Mouse (Mus musculus) lung, adult 18-20 months (tissue): ENCODE results near the gene Elovl4.

Source experiments
- DNase-seq, 2 experiments: peaks; one replicate each; pipeline ENCODE4 v3.0.0; 2022; ENCODE audit warnings: mixed read lengths in 2 of 2

The Elovl4 gene

DNA sequence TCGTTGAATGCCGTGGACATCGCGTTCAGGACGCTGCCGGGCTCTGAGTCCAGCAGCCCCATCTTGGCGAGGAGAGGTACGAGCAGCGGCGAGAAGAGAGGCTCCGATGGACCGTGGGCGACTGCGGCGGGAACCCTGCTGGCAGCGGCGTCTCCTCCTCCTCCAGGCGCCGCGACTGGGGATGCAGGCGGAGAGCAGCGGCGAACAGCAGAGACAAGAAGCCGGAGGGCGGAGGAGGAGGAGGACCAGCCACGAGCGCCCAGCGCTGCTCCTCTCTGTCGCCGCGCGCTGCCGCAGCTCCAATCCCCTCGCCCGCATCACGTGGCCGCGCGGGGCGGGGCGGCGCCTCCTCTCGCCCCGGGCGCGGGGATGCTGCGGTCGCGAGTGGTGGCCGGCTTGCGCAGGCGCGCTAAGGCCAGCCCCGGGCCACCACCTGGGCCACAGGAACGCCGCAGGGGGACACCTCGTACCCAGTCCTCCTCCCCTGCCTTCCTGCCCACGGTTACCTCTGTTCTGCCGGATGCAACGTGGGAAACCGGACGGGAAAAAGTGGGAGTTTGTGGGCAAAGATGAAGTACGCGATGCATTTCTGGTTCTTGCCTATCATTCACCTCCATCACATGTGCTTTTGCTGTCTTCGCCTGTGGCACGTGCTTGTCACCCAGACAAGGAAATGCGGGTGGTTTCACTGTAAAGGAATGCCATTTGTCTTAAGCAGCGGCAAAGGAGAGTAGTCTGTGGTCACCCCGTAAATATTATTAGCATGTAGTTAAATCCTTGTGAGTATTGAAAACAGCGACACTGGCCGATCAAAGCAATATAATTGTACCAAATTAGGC lies at the start of gene Elovl4:
Gene Elovl4 (minus strand): TSS at position 301 of the 839 bp plus-strand sequence.
- DNase-seq = peak; percentile 19 to 27

DNA sequence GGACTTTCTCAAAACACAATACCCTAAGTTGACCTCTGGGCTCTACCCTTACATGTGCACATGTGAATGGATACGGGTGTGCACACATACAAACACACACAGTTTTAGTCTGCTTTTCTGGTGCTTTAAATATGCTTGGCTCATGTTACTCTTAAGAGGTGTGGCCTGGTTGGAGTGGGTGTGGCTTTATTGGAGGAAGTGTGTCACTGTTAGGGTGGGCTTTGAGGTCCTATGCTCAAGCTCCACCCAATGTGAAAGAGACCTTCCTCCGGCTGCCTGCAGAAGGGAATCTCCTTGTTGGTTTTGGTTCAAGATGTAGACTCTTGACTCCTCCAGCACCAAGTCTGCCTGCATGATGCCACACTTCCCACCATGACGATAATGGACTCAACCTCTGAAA lies 46.4 kb upstream of the Elovl4 start:
- DNase-seq = no peak

DNA sequence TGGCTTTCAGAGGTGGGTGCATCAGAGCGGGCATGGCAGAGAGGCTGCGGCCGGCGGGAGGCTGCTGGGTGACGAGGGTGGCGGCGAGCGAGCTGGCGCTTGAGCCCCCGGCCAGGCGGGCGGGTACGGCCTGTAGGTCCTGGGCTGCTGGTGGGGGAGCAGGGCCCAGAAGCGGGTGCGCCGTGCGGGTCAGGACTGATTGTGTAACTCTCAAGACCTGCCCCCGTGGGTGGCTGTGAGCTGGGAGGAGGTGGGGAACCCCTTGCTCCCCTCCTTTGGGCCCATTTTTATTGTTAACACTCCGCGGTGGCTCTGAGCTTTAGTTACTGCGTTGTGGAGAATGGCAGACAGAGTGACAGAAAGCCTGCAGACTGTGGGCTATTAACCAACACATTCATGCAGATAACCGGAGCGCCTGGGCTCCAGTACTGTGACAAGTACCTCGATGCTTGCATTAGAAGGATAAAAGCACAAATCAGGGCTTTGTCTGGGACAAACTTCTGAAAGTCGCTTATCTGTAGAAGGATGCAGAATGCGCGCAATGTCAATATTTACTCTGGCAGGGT lies 28.8 kb upstream of the Elovl4 start:
- DNase-seq = no peak

DNA sequence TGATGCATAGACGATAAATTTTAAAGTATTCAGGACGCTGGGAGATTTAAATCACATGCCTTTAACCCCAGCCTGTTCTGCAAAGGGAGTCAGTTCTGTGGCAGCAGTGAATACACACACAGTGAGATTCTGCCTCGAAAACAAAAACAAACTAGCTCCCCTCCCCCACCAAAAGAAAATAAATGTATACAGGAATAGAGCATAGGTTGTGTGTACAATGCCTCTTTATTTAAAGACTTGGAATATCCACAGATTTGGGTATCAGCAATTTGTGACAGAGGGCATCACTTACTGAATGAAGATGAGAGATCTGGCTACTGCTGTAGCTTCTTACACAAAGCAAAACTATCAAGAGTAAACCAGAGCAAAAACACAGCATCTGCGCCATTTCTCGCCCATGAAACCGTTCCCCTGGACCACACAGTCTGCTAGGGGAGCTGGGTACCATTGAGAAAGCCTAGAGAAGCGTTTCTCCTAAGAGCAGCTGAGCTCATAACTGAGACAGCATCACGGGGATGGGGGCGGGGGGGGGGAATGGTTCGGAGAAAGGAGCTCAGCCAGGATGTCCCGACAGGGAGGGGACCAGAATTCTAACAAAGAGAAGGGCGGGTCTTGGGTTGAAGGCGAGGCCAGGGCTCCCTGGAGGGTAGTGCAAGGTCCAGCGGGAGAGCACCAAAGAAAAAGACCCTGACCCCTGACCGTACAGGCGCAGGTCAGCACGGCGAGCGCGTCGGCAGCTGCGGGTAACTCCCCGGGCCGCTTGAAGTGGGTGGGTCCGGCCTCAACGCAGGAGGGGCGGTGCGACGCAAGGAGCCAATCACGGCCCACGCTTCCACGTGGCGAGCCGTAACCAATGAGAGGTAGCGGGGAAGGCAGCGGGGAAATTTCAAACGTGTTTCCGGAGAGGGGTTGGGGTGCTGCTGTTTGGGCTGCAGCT lies 28.0 kb upstream of the Elovl4 start, which contains the start of gene Ttk:
Gene Ttk (plus strand): TSS at position 879 of the 937 bp plus-strand sequence.
- DNase-seq = peak; percentile 89 to 90

DNA sequence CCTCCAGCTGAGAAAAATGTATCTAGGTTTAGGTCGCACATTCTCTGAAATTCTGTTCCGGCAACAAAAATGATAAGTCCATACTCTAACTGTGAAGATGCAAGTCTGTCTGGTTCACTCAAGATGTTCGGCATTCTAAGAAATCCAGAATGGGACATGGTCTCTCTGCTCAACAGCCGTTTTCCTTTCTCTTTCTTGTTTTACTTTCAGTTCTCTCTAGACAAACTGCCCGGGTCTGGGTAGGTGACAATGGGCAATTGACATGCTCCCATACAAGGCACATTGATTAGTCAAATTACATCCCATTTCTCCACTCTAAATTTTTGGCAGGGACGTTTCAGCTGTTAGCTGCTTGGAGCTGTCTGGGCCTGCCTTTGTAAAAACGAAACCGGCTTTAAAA lies 25.1 kb upstream of the Elovl4 start:
- DNase-seq = no peak

DNA sequence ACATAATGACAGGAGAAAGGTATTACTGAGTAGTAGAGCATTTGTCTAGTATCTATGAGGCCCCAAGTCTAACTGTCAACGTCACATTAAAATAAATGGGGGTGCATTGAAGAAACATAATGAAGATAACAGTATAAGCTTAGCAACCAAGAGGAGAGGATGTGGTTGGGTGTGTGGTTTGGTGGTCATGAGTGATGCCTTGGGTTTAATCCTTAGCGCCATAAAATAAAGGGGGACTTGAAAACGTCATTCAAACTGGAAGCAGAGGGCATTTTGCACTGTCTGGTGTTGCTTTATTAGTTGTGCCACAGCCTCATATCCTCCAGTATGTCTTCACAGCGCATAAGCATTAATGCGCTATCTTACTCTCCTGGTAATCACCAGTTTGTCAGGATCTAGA lies 23.8 kb upstream of the Elovl4 start:
- no peak for DNase-seq

DNA sequence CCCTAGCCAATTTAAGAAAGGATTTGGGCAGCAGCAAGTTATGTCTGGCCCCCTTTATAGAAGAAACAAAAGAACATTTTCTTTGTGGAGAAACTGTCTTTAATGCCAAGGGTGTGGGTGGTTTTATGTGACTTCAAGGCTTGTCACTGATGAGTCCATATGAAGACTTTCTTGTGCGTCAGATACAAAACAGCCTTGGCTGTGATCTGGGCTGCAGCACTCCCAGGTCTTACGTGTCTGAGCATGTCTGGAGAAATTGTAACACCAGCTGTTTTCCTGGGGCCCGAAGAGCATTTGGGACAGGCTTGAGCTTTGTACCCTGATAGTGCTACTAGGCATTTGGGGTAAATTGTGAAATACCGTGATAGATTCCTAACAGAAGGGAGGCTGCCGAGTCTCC lies 16.8 kb upstream of the Elovl4 start:
- DNase-seq = no peak

DNA sequence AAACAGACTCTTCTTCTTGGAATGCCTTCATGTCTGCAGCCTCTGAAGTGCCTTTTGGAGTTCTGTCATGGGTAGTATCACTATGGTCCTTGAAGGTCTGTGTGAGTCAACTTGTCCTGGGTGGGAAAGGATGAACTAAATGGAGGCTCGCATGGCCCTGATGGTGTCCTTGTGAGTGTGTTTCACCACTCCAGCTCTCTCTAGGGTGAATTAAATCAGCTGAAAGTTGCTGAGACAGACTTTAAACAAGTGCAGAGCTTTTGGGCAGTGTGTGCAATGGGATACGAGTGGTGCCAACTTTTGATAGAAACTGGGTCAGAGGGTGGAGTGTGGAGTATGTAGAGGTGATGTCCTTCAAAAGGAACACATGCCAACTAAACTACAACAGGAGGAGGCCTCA lies 14.9 kb upstream of the Elovl4 start:
- no peak for DNase-seq

DNA sequence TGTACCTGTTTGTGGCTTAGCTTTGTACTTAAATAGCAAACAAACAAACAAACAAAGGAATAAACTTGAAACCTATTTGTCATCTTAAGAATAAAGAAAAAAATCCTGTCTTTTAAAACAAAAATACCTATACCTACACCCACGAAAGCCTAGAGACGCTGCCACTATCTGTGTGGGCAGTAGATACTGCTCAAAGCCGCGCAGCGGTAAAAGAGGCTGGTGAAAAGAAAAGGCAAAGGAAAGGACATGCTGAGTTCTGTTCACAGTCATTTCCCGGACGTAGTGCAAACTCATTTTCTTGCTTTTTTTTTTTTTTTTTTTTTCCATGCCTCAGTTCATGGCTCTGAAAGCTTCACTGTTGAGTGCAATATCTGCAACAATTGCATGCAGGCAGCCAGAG lies 13.1 kb upstream of the Elovl4 start:
- no peak for DNase-seq

DNA sequence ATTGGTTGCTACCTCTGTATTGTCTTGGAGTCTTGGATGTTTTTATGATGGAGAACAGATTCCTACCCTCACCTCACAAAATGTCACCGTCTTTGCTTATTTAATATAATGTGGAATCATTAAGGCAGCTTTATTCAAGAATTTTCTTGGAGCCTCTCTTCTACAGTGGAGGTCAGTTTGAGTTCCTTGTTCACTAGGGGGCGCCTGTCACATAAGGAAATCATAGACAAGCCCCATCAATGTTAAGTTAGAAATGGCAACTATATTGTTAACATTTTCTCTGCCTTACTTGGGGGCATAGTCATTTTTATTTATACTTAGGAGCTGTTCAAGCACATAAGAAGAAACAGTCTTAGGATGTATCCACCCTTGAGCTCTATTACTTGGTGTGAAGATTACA lies 1.5 kb upstream of the Elovl4 start:
- peak in 1 of 2 experiments; percentile 35 for DNase-seq

DNA sequence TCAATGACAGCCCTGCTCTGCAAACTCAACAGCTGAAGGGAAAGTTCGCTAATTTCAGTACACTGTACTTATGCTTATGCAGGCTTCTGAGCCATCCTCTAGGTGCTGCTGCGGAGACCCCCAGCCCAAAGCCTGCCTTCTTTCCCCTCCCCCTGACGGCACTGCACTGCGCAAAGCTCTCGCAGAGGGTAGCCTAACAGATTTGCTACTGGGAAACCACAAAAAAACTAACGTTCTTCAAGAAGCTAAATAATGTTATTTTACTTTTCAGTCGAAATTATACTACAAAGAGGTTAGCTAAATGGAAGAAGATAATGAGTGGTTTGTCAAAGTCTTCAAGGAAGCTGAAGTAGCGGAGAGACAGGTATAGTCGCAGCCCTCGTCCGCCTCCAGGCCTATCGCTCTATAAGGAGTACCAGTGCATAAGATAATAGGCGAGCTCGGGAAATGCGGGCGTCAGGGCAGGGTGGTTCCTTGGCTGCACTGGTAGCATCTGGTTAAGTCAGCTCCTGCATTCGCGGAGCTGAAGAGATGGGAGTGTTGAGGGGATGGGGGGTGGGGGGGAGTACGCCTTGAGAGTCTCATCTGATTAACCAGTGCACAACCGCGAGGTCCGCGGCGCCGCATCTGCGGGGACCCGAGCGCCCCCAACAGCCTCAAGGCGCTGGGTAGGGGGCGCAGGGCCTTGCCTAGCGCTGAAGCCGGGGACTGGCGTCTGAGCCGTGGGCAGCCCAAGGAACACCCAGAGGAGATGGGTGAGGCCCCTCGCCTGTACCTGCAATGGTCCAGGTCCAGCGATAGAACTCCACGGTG lies 707 bp downstream of the Elovl4 start:
- DNase-seq = no peak

DNA sequence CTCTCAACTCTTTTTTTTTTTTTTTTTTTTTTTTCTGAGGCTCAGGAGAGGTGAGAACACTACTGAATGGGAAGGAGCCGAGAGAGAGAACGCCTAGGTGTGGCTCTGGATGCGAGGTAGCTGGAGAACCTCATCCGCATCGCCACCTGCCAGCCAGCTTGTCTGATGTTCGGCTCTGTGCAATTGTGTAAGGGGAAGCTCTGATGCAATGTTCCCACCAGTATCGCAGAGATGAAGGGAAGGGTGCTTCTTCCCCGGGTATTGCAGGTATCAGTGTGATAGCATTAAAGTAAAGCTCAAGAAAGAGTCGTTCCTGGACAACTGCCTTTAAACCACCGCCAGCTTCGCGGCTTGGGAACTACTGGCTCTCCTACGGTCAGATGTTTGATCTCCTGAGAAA lies 1.7 kb downstream of the Elovl4 start:
- no peak for DNase-seq

DNA sequence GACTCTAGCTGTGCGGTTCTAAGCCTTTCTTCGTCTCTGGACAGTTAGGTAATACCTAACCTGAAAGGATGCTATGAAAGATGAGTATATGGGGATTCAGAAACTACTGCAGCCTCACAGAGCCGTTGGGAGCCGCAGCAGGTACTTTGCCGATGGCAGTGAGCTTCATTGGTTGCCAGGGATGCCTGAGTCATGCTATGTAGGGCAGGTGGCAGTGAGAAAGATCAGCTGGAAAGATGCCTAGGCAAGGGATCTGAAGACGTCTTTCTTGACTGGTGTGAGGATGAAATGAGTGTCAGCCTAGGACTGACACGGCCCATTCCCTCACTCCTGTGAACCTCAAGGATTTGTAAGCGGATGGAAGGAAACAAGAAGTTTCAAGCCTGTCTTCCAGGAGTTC lies 8.2 kb downstream of the Elovl4 start:
- DNase-seq = no peak

DNA sequence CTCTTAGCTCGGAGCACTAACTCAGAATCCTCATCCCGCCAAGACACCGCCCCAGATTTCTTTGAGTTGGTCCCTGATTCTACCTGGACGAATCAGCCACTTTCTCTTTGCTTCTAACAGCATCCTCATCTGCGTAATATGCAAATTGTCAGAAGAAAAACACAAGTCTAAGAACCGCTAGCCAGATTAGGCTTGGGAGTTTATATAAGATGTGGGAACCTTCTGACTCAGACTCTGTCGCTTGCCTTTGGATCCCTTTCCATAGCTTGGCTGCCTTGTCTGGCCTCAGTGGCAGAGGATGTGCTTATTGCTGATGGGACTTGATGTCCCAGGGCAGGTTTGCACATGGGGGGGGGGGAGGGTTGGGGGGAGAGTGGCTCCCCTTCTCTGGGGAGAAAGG lies 9.2 kb downstream of the Elovl4 start:
- no peak for DNase-seq

DNA sequence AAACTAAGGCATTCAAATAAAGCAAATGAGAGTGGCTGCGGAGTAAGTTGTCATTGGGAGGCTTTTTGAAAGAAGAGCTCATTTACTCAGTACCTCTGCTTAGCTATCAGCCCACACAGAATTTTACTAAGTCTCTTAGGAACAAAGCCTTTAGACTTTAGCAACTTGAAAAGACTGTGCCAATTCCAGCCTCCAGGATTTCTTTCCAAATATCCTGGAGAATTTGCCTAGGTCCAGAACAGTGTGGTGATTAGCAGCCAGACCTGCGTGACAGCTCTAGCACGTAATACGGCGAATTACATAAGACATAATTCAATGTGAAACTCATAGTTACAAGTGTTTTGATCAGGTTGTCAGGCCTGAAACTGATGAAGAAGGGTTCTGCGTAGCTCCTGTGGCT lies 16.8 kb downstream of the Elovl4 start:
- DNase-seq = no peak

DNA sequence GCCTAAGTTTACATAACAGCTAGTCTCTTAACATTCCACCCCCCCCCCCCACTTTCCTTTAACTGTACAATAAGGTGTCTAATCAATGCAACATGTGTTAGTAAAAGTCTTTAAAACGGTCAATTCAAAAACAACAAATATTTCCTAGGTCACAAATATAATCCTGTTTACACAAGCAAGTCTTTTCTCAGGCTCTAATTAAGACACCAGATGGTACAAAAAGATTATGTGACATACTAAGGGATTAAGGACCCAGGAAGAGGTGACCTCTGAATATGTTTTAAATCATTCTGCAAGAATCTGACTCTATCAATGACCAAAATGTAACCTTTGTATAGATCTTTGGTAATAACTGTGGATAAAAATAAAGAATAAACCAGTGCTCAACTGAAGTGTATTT lies 20.6 kb downstream of the Elovl4 start:
- no peak for DNase-seq

DNA sequence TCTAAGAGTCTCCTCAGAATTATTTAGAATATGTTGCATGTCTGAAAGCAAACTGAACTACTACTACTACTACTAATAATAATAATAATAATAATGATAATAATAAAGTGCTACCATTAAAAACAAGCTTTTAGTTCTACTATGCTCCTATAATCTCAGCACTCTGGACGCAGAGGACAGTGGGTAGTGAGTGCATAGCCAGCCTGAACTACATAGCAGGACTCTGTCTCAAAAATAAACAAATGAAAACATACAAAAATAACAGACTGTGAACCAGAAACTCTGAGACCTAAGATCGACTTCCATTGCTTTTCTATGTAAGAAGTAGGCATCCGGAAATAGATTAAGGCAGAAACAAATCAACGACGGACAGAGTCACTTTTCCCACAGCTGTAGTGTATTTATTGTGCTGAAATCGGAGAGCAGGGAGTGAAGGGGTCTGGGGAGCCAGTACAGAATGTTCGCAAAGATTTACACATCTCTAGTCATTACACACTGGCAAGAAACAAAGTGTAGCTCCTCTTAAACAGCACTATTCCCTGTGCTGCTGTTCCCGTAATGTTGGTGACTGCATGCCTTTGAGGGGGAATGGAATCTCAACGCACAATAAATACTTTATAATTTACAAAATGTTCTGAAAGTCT lies 27.6 kb downstream of the Elovl4 start:
- DNase-seq = no peak

DNA sequence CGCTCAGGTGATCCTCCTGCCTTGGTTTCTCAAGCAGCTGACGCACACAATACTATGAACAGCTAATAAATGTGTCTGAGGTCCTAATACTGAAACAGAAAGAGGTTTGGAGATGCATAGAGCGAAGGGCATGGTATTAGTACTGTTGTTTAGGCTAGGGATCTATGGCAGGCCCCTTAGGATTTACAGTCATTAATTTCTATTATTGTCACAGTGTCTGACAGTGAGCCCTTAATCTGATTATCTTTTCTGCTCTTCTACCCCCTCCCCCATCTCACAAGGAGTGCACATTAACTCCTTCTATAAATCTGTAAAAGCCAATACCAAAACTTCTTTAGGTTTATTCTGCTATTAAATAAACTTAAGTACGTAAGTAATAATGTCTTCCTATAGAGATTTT lies 44.8 kb downstream of the Elovl4 start:
- no peak for DNase-seq

DNA sequence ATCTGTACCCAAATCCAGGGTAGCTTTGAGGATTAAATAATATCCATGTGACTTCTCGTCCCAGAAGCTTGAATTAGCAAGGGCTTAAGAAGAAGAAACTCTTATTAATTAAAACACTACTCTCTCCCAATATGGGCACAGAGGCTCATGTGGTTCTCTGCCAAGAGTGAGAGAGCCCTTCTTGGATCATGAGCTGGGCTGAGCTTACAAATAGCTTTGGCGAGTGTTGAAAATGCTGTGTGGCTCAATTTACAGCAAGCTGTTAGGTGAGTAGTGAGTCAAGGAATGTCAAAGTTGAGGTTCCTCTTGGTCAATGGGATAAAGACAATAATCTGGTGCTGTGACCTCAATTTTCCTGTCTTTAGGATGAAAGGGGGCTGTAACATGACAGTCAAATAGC lies 74.2 kb downstream of the Elovl4 start:
- DNase-seq = no peak

DNA sequence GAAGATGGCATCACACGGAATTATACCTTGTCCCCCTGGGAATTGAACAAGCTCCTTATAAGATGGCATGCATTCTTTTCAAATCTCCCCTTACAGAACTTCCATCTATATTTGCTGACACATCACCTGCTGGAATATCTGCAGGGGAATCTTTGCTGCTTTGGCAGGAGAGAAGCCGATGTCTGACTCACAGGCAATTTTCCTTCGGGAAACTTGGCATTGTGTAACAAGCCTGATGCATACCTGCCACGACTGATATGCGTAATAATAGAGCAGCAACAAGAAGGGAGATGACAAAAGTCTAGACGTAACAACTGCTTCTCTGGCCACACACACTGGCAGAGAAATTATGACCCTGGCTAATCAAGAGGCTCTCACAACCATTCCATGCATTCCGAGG lies 75.2 kb downstream of the Elovl4 start:
- no peak for DNase-seq
